Mouse (Mus musculus): ENCODE measurements around the gene Mfap2. TPM values are rescaled to one million over a fixed set of nuclear protein-coding genes. Genes with fewer than 3 reads are reported as not detected.

Mfap2 gene
- 5.1 TPM for polyA plus RNA-seq (2015; fragmentation: Illumina TruSeq; extraction: RNeasy Lipid Tissue Mini Kit (QIAGEN cat#74804); ENCODE audit: low read depth, low replicate concordance)

DNA sequence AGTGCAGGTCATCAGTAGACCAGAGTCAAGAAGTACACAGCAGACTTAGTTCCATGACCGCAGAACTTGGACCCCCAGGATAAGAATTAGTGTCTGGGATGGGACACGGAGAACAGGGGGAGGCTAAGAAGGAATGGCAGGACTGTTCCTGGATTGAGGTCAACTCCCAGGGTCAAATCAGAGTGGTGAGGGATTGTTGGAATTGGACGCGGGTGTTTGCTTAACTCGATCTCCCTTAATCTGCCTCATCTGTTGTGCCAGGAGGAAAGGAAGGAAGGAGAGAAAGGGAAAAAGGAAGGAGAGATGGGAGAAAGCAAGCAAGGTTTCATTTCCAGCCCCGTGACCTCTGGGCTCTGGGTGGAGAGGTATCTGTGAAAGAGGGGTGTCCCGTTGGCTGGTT, at the start of gene Mfap2:
Gene Mfap2 (plus strand): TSS at position 301 of the 400 bp plus-strand sequence.

DNA sequence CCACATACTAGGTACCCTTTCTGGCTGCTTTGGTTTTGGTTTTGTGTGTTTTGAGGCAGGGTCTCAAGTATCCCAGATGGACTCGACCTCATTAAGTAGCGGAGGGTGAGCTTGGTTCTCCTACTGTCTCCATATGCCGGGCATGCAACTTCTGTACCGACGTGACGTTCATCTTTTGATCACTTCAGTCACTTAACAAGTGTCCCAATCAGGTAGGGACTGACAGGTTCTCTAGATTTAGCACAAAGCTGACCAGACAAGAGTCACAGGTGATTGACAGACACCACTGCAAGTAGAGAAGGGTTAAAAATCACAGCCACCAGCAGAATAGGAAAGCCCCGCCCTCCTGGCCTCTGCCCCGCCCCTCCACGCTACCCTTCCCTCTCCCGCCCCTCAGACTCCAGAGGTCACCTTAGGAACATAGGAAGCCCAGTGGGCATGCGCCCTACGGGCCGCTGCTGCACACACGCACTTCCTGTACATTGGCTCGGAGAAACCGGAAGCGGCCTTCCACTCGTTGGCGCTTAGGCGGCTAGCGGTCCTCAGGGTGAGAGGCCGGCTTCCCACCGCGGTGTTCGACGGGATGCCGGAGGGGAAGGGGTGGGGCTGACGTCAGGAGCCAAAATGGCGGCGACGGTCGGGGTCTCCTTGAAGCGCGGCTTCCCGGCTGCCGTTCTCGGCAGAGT, 49.3 kb upstream of the Mfap2 start, which contains the start of gene Sdhb:
Gene Sdhb (plus strand): TSS at position 423 of the 686 bp plus-strand sequence.

DNA sequence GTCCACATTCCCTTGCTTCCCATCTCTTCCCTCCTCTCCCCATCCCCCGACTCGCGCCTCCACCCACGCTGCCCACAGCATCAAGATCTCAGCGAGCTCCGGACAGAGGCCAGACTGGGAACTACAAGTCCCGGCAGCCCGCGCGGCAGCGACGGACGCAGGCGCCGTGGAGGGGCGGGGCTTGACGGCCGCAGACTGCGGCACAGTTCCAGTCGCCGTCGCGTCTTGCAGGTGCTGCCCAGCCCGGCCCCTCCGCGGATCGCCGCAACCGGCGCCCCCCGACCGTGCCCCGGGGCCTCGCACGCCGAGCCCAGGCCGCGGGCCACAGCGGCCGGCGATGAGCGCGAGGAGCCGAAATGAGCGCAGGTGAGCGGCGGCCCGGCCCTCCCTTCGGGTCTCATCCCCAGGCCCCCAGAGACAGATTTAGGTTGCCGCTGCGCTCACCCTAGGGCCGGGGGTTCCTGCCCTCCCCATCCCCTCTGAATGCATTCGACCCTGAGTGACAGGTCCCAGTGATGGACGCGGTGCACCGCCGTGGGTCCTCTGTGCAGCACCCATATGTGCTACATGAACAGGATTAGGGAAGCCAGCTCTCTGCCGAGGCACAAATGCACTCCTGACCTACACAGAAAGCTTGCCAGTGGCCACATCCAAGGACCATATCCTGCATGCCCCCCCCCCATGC, 23.4 kb upstream of the Mfap2 start, which contains the start of gene Atp13a2:
Gene Atp13a2 (plus strand): TSS at position 163 of the 685 bp plus-strand sequence.

GRCm38 (mm10) chr4:141060426-141061301, 50.4 kb downstream of the Mfap2 start, which contains the start of gene Crocc:
Gene Crocc (minus strand): TSS chr4:141060550.

Other genes starting within 250 kb of the Mfap2 start
- not detected for gene Padi4, start 236.2 kb upstream of the Mfap2 start, polyA plus RNA-seq (2015; fragmentation: Illumina TruSeq; extraction: RNeasy Lipid Tissue Mini Kit (QIAGEN cat#74804); ENCODE audit: low read depth, low replicate concordance)
- not detected for gene Padi3, start 199.8 kb upstream of the Mfap2 start, polyA plus RNA-seq (2015; fragmentation: Illumina TruSeq; extraction: RNeasy Lipid Tissue Mini Kit (QIAGEN cat#74804); ENCODE audit: low read depth, low replicate concordance)
- not detected for gene Padi1, start 164.6 kb upstream of the Mfap2 start, polyA plus RNA-seq (2015; fragmentation: Illumina TruSeq; extraction: RNeasy Lipid Tissue Mini Kit (QIAGEN cat#74804); ENCODE audit: low read depth, low replicate concordance)
- 14.9 TPM for gene Padi2, start 104.1 kb upstream of the Mfap2 start, polyA plus RNA-seq (2015; fragmentation: Illumina TruSeq; extraction: RNeasy Lipid Tissue Mini Kit (QIAGEN cat#74804); ENCODE audit: low read depth, low replicate concordance)
- gene Sdhb, start 49.2 kb upstream of the Mfap2 start, polyA plus RNA-seq (2015; fragmentation: Illumina TruSeq; extraction: RNeasy Lipid Tissue Mini Kit (QIAGEN cat#74804); ENCODE audit: low read depth, low replicate concordance), result 312 TPM
- gene Atp13a2, start 23.5 kb upstream of the Mfap2 start, polyA plus RNA-seq (2015; fragmentation: Illumina TruSeq; extraction: RNeasy Lipid Tissue Mini Kit (QIAGEN cat#74804); ENCODE audit: low read depth, low replicate concordance), result 82.9 TPM
- 37.2 TPM for gene Crocc, start 50.1 kb downstream of the Mfap2 start, polyA plus RNA-seq (2015; fragmentation: Illumina TruSeq; extraction: RNeasy Lipid Tissue Mini Kit (QIAGEN cat#74804); ENCODE audit: low read depth, low replicate concordance)
- gene Necap2, start 67.9 kb downstream of the Mfap2 start, polyA plus RNA-seq (2015; fragmentation: Illumina TruSeq; extraction: RNeasy Lipid Tissue Mini Kit (QIAGEN cat#74804); ENCODE audit: low read depth, low replicate concordance), result 40.7 TPM
- 0.40 TPM for gene Spata21, start 77.9 kb downstream of the Mfap2 start, polyA plus RNA-seq (2015; fragmentation: Illumina TruSeq; extraction: RNeasy Lipid Tissue Mini Kit (QIAGEN cat#74804); ENCODE audit: low read depth, low replicate concordance)
- 29.3 TPM for gene Szrd1, start 129.4 kb downstream of the Mfap2 start, polyA plus RNA-seq (2015; fragmentation: Illumina TruSeq; extraction: RNeasy Lipid Tissue Mini Kit (QIAGEN cat#74804); ENCODE audit: low read depth, low replicate concordance)
- 14.1 TPM for gene Fbxo42, start 137.5 kb downstream of the Mfap2 start, polyA plus RNA-seq (2015; fragmentation: Illumina TruSeq; extraction: RNeasy Lipid Tissue Mini Kit (QIAGEN cat#74804); ENCODE audit: low read depth, low replicate concordance)
- 2.4 TPM for gene Rsg1, start 203.5 kb downstream of the Mfap2 start, polyA plus RNA-seq (2015; fragmentation: Illumina TruSeq; extraction: RNeasy Lipid Tissue Mini Kit (QIAGEN cat#74804); ENCODE audit: low read depth, low replicate concordance)
- 19.4 TPM for gene Arhgef19, start 229.1 kb downstream of the Mfap2 start, polyA plus RNA-seq (2015; fragmentation: Illumina TruSeq; extraction: RNeasy Lipid Tissue Mini Kit (QIAGEN cat#74804); ENCODE audit: low read depth, low replicate concordance)